ENCODE assay signal across 8 mouse cellular contexts in the genomic region with DNA sequence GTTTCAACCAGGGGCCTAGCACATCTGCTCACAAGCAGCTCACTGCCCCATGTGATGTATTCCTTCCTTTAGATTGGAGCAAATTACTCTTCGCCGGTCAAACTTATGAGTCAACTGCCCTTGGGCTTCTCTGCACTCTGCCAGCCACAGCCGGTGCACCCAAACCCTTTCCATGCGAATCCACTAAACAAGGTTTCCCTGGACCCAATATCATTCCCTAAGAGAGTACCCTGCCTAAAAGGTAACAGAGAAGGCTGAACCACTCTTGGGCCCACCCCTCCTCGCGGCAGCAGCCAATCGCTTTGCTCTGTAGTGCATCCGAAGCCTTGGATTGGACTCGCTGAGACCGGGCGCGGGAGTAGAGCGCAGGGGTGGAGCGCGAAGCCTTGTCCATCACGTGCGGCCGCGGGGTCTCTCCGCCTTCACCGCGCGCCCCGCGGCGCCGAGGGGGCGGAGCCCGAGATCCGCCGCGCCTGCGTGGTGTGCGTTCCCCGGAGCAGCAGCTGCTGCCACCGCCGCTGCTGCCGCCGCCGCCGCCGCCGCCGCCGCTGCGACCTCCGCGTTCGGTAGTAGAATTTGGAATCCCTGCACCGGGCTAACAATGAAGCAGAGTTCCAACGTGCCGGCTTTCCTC. TPM values are rescaled to one million over a fixed set of nuclear protein-coding genes. Genes with fewer than 3 reads are reported as not detected.
A peak's percentile ranks its signal among the peaks of the same experiment; 100 is the strongest.
DNase-seq lines count a peak whose midpoint lies in the region; ATAC-seq and TF ChIP-seq lines count a peak whose summit lies in the region.

A gene (plus strand): TSS at position 478 of the 634 bp plus-strand sequence.

- peak within 1 kb of the TSS; percentile 96 for H3K27ac ChIP-seq in heart, embryonic 11.5 days (ENCODE audit: low read depth, low read length)
- H3K27ac ChIP-seq in kidney, embryonic 16.5 days (ENCODE audit: low read length), result peak within 1 kb of the TSS; percentile 97
- H3K27ac ChIP-seq in liver, adult 2 months (replicated peaks; ENCODE audit: insufficient read depth, low read depth, low read length), result peak within 1 kb of the TSS; percentile 77

- WGBS in heart, embryonic 11.5 days (ENCODE audit: insufficient replicate concordance), result 2% methylated on average over 50 of the region's 52 CpGs
- WGBS in kidney, embryonic 16.5 days, result 2% methylated on average over 46 of the region's 52 CpGs
- under 1% methylated on average over 52 of the region's 52 CpGs for WGBS in liver, adult 2 months

- TF ChIP-seq POLR2A in brain, embryonic 14.5 days (IDR thresholded peaks at IDR 0.05; ENCODE audit: borderline replicate concordance, extremely low read depth, insufficient read depth, insufficient read length, poor library complexity, severe bottlenecking), result peak; percentile 60
- TF ChIP-seq POLR2A in liver, adult 2 months (IDR thresholded peaks at IDR 0.05; ENCODE audit: extremely low read depth, insufficient read depth, low read length), result peak; percentile 75; the same call in 1 of the 2 replicates
- TF ChIP-seq POLR2A in myocyte (IDR thresholded peaks at IDR 0.05; ENCODE audit: insufficient read length, low read depth), result peak; percentile 68

- H3K9me3 ChIP-seq in erythroblast, embryonic 14.5 days (ENCODE audit: control insufficient read depth, low read length), result no peaks in the 10 kb centered on the region
- no peaks in the 10 kb centered on the region for H3K9me3 ChIP-seq in heart, embryonic 11.5 days (replicated peaks; ENCODE audit: control insufficient read depth, low read length)
- H3K9me3 ChIP-seq in kidney, embryonic 16.5 days (ENCODE audit: low read length), result no peaks in the 10 kb centered on the region

- H3ac ChIP-seq in C2C12 (ENCODE audit: control insufficient read depth, insufficient read length, low read depth), result peak within 1 kb of the TSS; percentile 96
- peak within 1 kb of the TSS; percentile 59 for H3ac ChIP-seq in myocyte (ENCODE audit: control insufficient read depth, insufficient read length)

- no peaks in the 10 kb centered on the region for H3K36me3 ChIP-seq in C2C12 (ENCODE audit: control insufficient read depth, insufficient read depth)
- no peaks in the 10 kb centered on the region for H3K36me3 ChIP-seq in erythroblast, embryonic 14.5 days (ENCODE audit: control insufficient read depth)
- H3K36me3 ChIP-seq in heart, embryonic 11.5 days (ENCODE audit: control insufficient read depth, insufficient read depth, low read length), result no peaks in the 10 kb centered on the region
- H3K36me3 ChIP-seq in kidney, embryonic 16.5 days (ENCODE audit: insufficient read depth, low read length), result no peaks in the 10 kb centered on the region
- H3K36me3 ChIP-seq in liver, adult 2 months (ENCODE audit: control insufficient read depth, insufficient read depth, low read length), result no peaks in the 10 kb centered on the region
- H3K36me3 ChIP-seq in myocyte (ENCODE audit: control insufficient read depth, insufficient read depth), result no peaks in the 10 kb centered on the region
- H3K36me3 ChIP-seq in splenic B cell, adult 2 months (ENCODE audit: control insufficient read depth, insufficient read depth, low read length, poor library complexity, severe bottlenecking), result no peaks in the 10 kb centered on the region

- peaks cover 46% of the 10 kb centered on the region for H3K79me2 ChIP-seq in C2C12 (ENCODE audit: control insufficient read depth, insufficient read depth)
- H3K79me2 ChIP-seq in liver, adult 2 months (ENCODE audit: control insufficient read depth, insufficient read depth, low read length), result peaks cover 6% of the 10 kb centered on the region; the same call in 1 of the 2 replicates
- peaks cover 41% of the 10 kb centered on the region for H3K79me2 ChIP-seq in myocyte (ENCODE audit: control insufficient read depth, insufficient read depth)

- TF ChIP-seq CTCF in C2C12 (IDR thresholded peaks at IDR 0.05; ENCODE audit: control insufficient read depth, insufficient read depth, insufficient read length), result no peak
- TF ChIP-seq CTCF in brain, embryonic 14.5 days (IDR thresholded peaks at IDR 0.05; ENCODE audit: borderline replicate concordance, extremely low read depth, insufficient read depth, insufficient read length), result no peak
- TF ChIP-seq CTCF in liver, adult 2 months (IDR thresholded peaks at IDR 0.05; ENCODE audit: low read depth, low read length), result no peak

- H3K4me1 ChIP-seq in erythroblast, embryonic 14.5 days (ENCODE audit: control insufficient read depth), result peaks cover 19% of the 10 kb centered on the region
- H3K4me1 ChIP-seq in heart, embryonic 11.5 days (ENCODE audit: control insufficient read depth, insufficient read depth, low read length), result no peaks in the 10 kb centered on the region; the same call in 1 of the 2 replicates
- peaks cover 4% of the 10 kb centered on the region; the same call in 1 of the 2 replicates for H3K4me1 ChIP-seq in kidney, embryonic 16.5 days (ENCODE audit: insufficient read depth, low read length)
- peaks cover 16% of the 10 kb centered on the region for H3K4me1 ChIP-seq in liver, adult 2 months (ENCODE audit: control insufficient read depth, insufficient read depth, low read length)

- peak within 1 kb of the TSS; percentile 97 for H3K9ac ChIP-seq in heart, embryonic 11.5 days (ENCODE audit: low read depth, low read length)
- H3K9ac ChIP-seq in kidney, embryonic 16.5 days (replicated peaks; ENCODE audit: low read length), result peak within 1 kb of the TSS; percentile 97
- peak within 1 kb of the TSS; percentile 91 for H3K9ac ChIP-seq in liver, adult 2 months (ENCODE audit: low read depth, low read length)

- H3K4me3 ChIP-seq in C2C12 (ENCODE audit: insufficient read depth, poor library complexity, severe bottlenecking) (peak within 1 kb of the TSS; percentile 59), myocyte (peak within 1 kb of the TSS; percentile 57)
- peak within 1 kb of the TSS; percentile 78 for H3K4me3 ChIP-seq in erythroblast, embryonic 14.5 days (replicated peaks)
- H3K4me3 ChIP-seq in heart, embryonic 11.5 days (ENCODE audit: low read depth, low read length), result peak within 1 kb of the TSS; percentile 90
- H3K4me3 ChIP-seq in kidney, embryonic 16.5 days (ENCODE audit: low read length), result peak within 1 kb of the TSS; percentile 94
- peak within 1 kb of the TSS; percentile 76 for H3K4me3 ChIP-seq in liver, adult 2 months (ENCODE audit: insufficient read depth, low read depth, low read length)

- H3K4me2 ChIP-seq in heart, embryonic 11.5 days, result peak within 1 kb of the TSS; percentile 73
- H3K4me2 ChIP-seq in kidney, embryonic 16.5 days (replicated peaks; ENCODE audit: low read depth, low read length), result peak within 1 kb of the TSS; percentile 73
- H3K4me2 ChIP-seq in myocyte (ENCODE audit: low read depth), result peak within 1 kb of the TSS; percentile 72

- peak; percentile 99 for DNase-seq in brain, embryonic 14.5 days (ENCODE audit: low read depth)
- peak; percentile 88 for DNase-seq in liver, adult 2 months (ENCODE audit: extremely low read depth, low read depth, low spot score)
- peak; percentile 96 for DNase-seq in splenic B cell, adult 2 months (ENCODE audit: low read depth, low spot score)

- H3K27me3 ChIP-seq in C2C12 (ENCODE audit: control insufficient read depth, insufficient read depth, insufficient read length) (no peaks in the 10 kb centered on the region), myocyte (ENCODE audit: control insufficient read depth, insufficient read depth, insufficient read length) (no peaks in the 10 kb centered on the region)
- H3K27me3 ChIP-seq in erythroblast, embryonic 14.5 days (ENCODE audit: control insufficient read depth), result peaks cover 4% of the 10 kb centered on the region
- H3K27me3 ChIP-seq in heart, embryonic 11.5 days (ENCODE audit: control insufficient read depth, insufficient read depth, low read length), result no peaks in the 10 kb centered on the region
- H3K27me3 ChIP-seq in kidney, embryonic 16.5 days (ENCODE audit: insufficient read depth, low read length), result no peaks in the 10 kb centered on the region
- H3K27me3 ChIP-seq in liver, adult 2 months (ENCODE audit: control insufficient read depth, insufficient read depth, low read length), result no peaks in the 10 kb centered on the region
- H3K27me3 ChIP-seq in splenic B cell, adult 2 months (ENCODE audit: control insufficient read depth, insufficient read depth, low read length, poor library complexity, severe bottlenecking), result no peaks in the 10 kb centered on the region

- peak; percentile 99 for ATAC-seq in heart, embryonic 11.5 days (replicated peaks; ENCODE audit: insufficient number of reproducible peaks, low FRiP score, low TSS enrichment)
- ATAC-seq in kidney, embryonic 16.5 days (ENCODE audit: low FRiP score, low TSS enrichment), result peak; percentile 100

- peaks cover 26% of the 10 kb centered on the region for H3K79me3 ChIP-seq in C2C12 (ENCODE audit: low read depth)

TF ChIP-seq in C2C12, 6 proteins besides CTCF, POLR2A, EP300 and RAD21:
- peak; percentile 68 for TF ChIP-seq MAX (IDR thresholded peaks at IDR 0.05)
- TF ChIP-seq CEBPB (IDR thresholded peaks at IDR 0.05; ENCODE audit: low read depth), result no peak
- TF ChIP-seq MYOD1 (IDR thresholded peaks at IDR 0.05; ENCODE audit: control insufficient read depth, insufficient read length, low read depth), result no peak
- TF ChIP-seq USF1 (IDR thresholded peaks at IDR 0.05; ENCODE audit: low read depth), result peak; percentile 69
- TF ChIP-seq FOSL1 (IDR thresholded peaks at IDR 0.05; ENCODE audit: insufficient read depth, low read length, poor library complexity, severe bottlenecking), result no peak
- TF ChIP-seq MYOG (IDR thresholded peaks at IDR 0.05; ENCODE audit: control insufficient read depth, extremely low read depth, insufficient read length), result no peak

TF ChIP-seq in myocyte, 11 proteins besides CTCF, POLR2A, EP300 and RAD21 (continues in another document):
- no peak for TF ChIP-seq REST (IDR thresholded peaks at IDR 0.05; ENCODE audit: insufficient read depth, insufficient read length)
- peak in 2 of 3 experiments; percentile 37 to 84 for TF ChIP-seq MYOD1 (IDR thresholded peaks at IDR 0.05; ENCODE audit: control insufficient read depth in 1 of 3, insufficient read length in 2 of 3, low read depth in 2 of 3)
- no peak for TF ChIP-seq TCF3 (IDR thresholded peaks at IDR 0.05; ENCODE audit: insufficient read length, low read depth)
- TF ChIP-seq USF1 (IDR thresholded peaks at IDR 0.05; ENCODE audit: low read depth), result peak; percentile 70
- TF ChIP-seq POLR2AphosphoS2 (IDR thresholded peaks at IDR 0.05; ENCODE audit: insufficient read length, low read depth), result no peak
- peak; percentile 37 for TF ChIP-seq SRF (IDR thresholded peaks at IDR 0.05; ENCODE audit: control insufficient read depth, insufficient read length, low read depth)
- TF ChIP-seq E2F4 (IDR thresholded peaks at IDR 0.05; ENCODE audit: insufficient read depth), result peak; percentile 66

RNA-seq across cellular contexts. Expression of the gene that starts here (rescaled TPM):
- polyA plus RNA-seq in C2C12 (2012; fragmentation: generic; extraction: Trizol), result 8.2 TPM
- polyA plus RNA-seq in brain, embryonic 14.5 days (2012; rRNA removed), result 45.3 and 54.0 TPM in 2 replicates
- polyA plus RNA-seq in erythroblast, embryonic 14.5 days (2012), result 0.01 TPM in 1 of 2 replicates, not detected in the other
- polyA plus RNA-seq in heart, embryonic 11.5 days (2014; fragmentation: Nextera tagmentation; extraction: Ambion mirVana), result 27.5 TPM in 2 replicates
- polyA plus RNA-seq in kidney, embryonic 16.5 days (2015; fragmentation: Nextera tagmentation; extraction: Ambion mirVana), result 22.5 and 27.6 TPM in 2 replicates
- 30.5 and 33.0 TPM in 2 replicates for total RNA-seq in liver, adult 2 months (2014; rRNA removed)
- polyA plus RNA-seq in liver, adult 2 months (2012; rRNA removed), result 6.3 and 6.7 TPM in 2 replicates
- polyA plus RNA-seq in myocyte (2012; fragmentation: generic; extraction: Trizol), result 12.7 TPM

Comparison
In these comparisons a context has a peak if more than half of its experiments do, and no peak if none do; other contexts are left out.
1. Peak in every context shown above with its lines: DNase-seq, ATAC-seq, H3K4me3 ChIP-seq and H3K27ac ChIP-seq.